Mouse (Mus musculus) CH12.LX (cell line): ENCODE results near the gene Capn1. TPM values are rescaled to one million over a fixed set of nuclear protein-coding genes. Genes with fewer than 3 reads are reported as not detected.

Source experiments
- DNase-seq: peaks from one replicate; pipeline ENCODE4 v3.0.0-alpha.2; 2013; ENCODE audit errors: extremely low read depth
- H3K27ac ChIP-seq: 2 replicates; pipeline ENCODE4 v1.5.1; 2012; ENCODE audit warnings: low read depth, mild to moderate bottlenecking, control low read depth, moderate library complexity; ENCODE audit not compliant: insufficient read depth
- H3K27me3 ChIP-seq: replicated peaks from 2 replicates; pipeline ENCODE3; 2012; ENCODE audit warnings: inconsistent platforms
- H3K36me3 ChIP-seq, 2 experiments: replicated peaks in 1 of 2; 2 replicates each; pipeline versions ENCODE3 to v1.6.1; 2012; ENCODE audit warnings: inconsistent platforms in 1 of 2, low read length in 1 of 2, mild to moderate bottlenecking in 1 of 2, mixed read lengths in 1 of 2, moderate library complexity in 1 of 2; ENCODE audit not compliant: control insufficient read depth in 1 of 2, insufficient read depth in 1 of 2
- H3K4me1 ChIP-seq, 2 experiments: 2 replicates each; pipeline ENCODE4 v1.6.1; 2012; ENCODE audit warnings: inconsistent platforms in 1 of 2, moderate library complexity in 1 of 2; ENCODE audit not compliant: insufficient read depth in 2 of 2, control insufficient read depth in 1 of 2
- H3K4me2 ChIP-seq: 2 replicates; pipeline ENCODE4 v1.6.1; 2012; ENCODE audit warnings: low read depth, mild to moderate bottlenecking, control low read depth; ENCODE audit not compliant: poor library complexity, insufficient read depth, severe bottlenecking
- H3K4me3 ChIP-seq, 3 experiments: fragments of 150-350 bp in 1 of 3; sonication (generic) in 1 of 3; replicated peaks in 1 of 3; 2 replicates each; pipeline versions ENCODE3 to v1.5.1; 2011 to 2012; ENCODE audit warnings: low read depth in 2 of 3, low read length in 2 of 3, mild to moderate bottlenecking in 2 of 3, moderate library complexity in 2 of 3, control low read depth in 1 of 3, improper control_type of control experiment in 1 of 3, inconsistent platforms in 1 of 3, mixed read lengths in 1 of 3; ENCODE audit not compliant: poor library complexity in 1 of 3
- H3K79me2 ChIP-seq: replicated peaks from 2 replicates; pipeline ENCODE4 v1.6.1; 2012; ENCODE audit warnings: mild to moderate bottlenecking, moderate library complexity; ENCODE audit not compliant: control insufficient read depth, poor library complexity, insufficient read depth, severe bottlenecking; ENCODE audit errors: extremely low read depth
- H3K9ac ChIP-seq: 2 replicates; pipeline ENCODE4 v1.6.1; 2012; ENCODE audit warnings: low read depth, mild to moderate bottlenecking, control low read depth, moderate library complexity; ENCODE audit not compliant: insufficient read depth
- H3K9me3 ChIP-seq: replicated peaks from 2 replicates; pipeline ENCODE3; 2012; ENCODE audit warnings: low read length, inconsistent platforms, mixed read lengths
- CHD1 ChIP-seq: IDR thresholded peaks from 2 replicates; pipeline ENCODE4 v1.6.1; 2012; ENCODE audit warnings: low read depth, low read length, improper control_type of control experiment, inconsistent platforms
- CTCF ChIP-seq, 2 experiments: IDR thresholded peaks in 1 of 2; conservative IDR thresholded peaks in 1 of 2; 2 replicates each; pipeline ENCODE4 v1.5.1; 2011 to 2012; ENCODE audit warnings: low read depth in 2 of 2, low read length in 2 of 2, improper control_type of control experiment in 1 of 2, inconsistent platforms in 1 of 2, mild to moderate bottlenecking in 1 of 2, moderate library complexity in 1 of 2
- E2F4 ChIP-seq: IDR thresholded peaks from 2 replicates; pipeline ENCODE4 v1.6.1; 2011; ENCODE audit warnings: low read depth, low read length, improper control_type of control experiment; ENCODE audit not compliant: insufficient replicate concordance
- EP300 ChIP-seq: IDR thresholded peaks from 2 replicates; pipeline ENCODE4 v1.6.1; 2011; ENCODE audit warnings: low read length, improper control_type of control experiment
- ETS1 ChIP-seq: conservative IDR thresholded peaks from 2 replicates; pipeline ENCODE4 v1.6.1; 2012; ENCODE audit warnings: low read depth, mild to moderate bottlenecking, inconsistent platforms, low read length, improper control_type of control experiment, moderate library complexity
- GABPA ChIP-seq: IDR thresholded peaks from 2 replicates; pipeline ENCODE4 v1.6.1; 2012; ENCODE audit warnings: low read depth, low read length, improper control_type of control experiment, inconsistent platforms; ENCODE audit not compliant: insufficient replicate concordance
- JUND ChIP-seq: conservative IDR thresholded peaks from 2 replicates; pipeline ENCODE4 v1.6.1; 2011; ENCODE audit warnings: low read depth, low read length, improper control_type of control experiment
- MAFK ChIP-seq: IDR thresholded peaks from 2 replicates; pipeline ENCODE4 v1.6.1; 2011; ENCODE audit warnings: low read length, improper control_type of control experiment; ENCODE audit not compliant: insufficient replicate concordance
- MEF2A ChIP-seq: IDR thresholded peaks from 2 replicates; pipeline ENCODE4 v1.6.1; 2014; ENCODE audit warnings: low read depth, mild to moderate bottlenecking, inconsistent platforms, low read length, improper control_type of control experiment, borderline replicate concordance
- MYC ChIP-seq: IDR thresholded peaks from 2 replicates; pipeline ENCODE4 v1.6.1; 2011; ENCODE audit warnings: low read depth, mild to moderate bottlenecking, improper control_type of control experiment, low read length
- PAX5 ChIP-seq: IDR thresholded peaks from 2 replicates; pipeline ENCODE4 v1.6.1; 2012; ENCODE audit warnings: low read length, inconsistent platforms, mixed read lengths
- POLR2A ChIP-seq: IDR thresholded peaks from 2 replicates; pipeline ENCODE4 v1.6.1; 2011; ENCODE audit warnings: low read depth, mild to moderate bottlenecking, improper control_type of control experiment, low read length
- POLR2AphosphoS2 ChIP-seq: IDR thresholded peaks from 2 replicates; pipeline ENCODE4 v1.6.1; 2011; ENCODE audit warnings: low read depth, low read length, improper control_type of control experiment
- RCOR1 ChIP-seq: conservative IDR thresholded peaks from 2 replicates; pipeline ENCODE4 v1.6.1; 2012; ENCODE audit warnings: low read depth, mild to moderate bottlenecking, inconsistent platforms, low read length, improper control_type of control experiment
- TCF12 ChIP-seq: IDR thresholded peaks from 2 replicates; pipeline ENCODE4 v1.6.1; 2014; ENCODE audit warnings: low read depth, mild to moderate bottlenecking, inconsistent platforms, low read length, improper control_type of control experiment
- USF1 ChIP-seq: IDR thresholded peaks from 2 replicates; pipeline ENCODE4 v1.6.1; 2014; ENCODE audit warnings: low read depth, mild to moderate bottlenecking, inconsistent platforms, low read length, improper control_type of control experiment
- ZC3H11A ChIP-seq: IDR thresholded peaks from 2 replicates; pipeline ENCODE4 v1.6.1; 2012; ENCODE audit warnings: low read depth, mild to moderate bottlenecking, inconsistent platforms, low read length, improper control_type of control experiment
- ZNF384 ChIP-seq: IDR thresholded peaks from 2 replicates; pipeline ENCODE4 v1.6.1; 2012; ENCODE audit warnings: low read depth, low read length, improper control_type of control experiment, inconsistent platforms
- dilution Hi-C: fragments of 300-500 bp; cut with MboI; formaldehyde crosslinking; loops from 2 replicates; pipeline ENCODE4 v1.14.3; 2020; ENCODE audit warnings: low sequenced_read_pairs; ENCODE audit not compliant: extremely low pct_unique_long_range_greater_than_20kb, extremely low pct_ligation_motif_present
- in situ Hi-C: fragments of 300-500 bp; cut with MboI; formaldehyde crosslinking; loops from 3 replicates; pipeline ENCODE4 v1.14.3; 2019; ENCODE audit warnings: low sequenced_read_pairs, low pct_ligation_motif_present, low pct_unique_long_range_greater_than_20kb, mixed read lengths
- polyA plus RNA-seq: library from polyadenylated mRNA; unstranded; fragments of >175 nt; gene quantifications from 2 replicates; pipeline ENCODE4 v1.2.1, GENCODE M21; 2012; ENCODE audit warnings: low read depth; ENCODE audit not compliant: insufficient read length
- total RNA-seq, 2 experiments: library from RNA; depleted of rRNA; stranded (reverse); fragments of 300-350 nt in 1 of 2; fragments of >200 nt in 1 of 2; gene quantifications; 2 replicates each; pipeline ENCODE4 v1.2.3; 2012 to 2014

Gene Capn1
- total and polyA plus RNA-seq, 3 experiments: 20.0 to 42.9 (median 40.2) TPM

GRCm38 (mm10) chr19:5940656-5941055, 75.0 kb downstream of the Capn1 start:
- in situ Hi-C loops (no loop called here), dilution Hi-C loops (no loop called here)
- Histone ChIP-seq H3K9ac (no peak overlapping the region), H3K9me3 (no peaks in the 10 kb centered on the region), H3K27me3 (no peaks in the 10 kb centered on the region), H3K4me1 (no peaks in the 10 kb centered on the region), H3K4me2 (no peak overlapping the region), H3K79me2 (no peaks in the 10 kb centered on the region), H3K4me3 (no peak overlapping the region), H3K36me3 (peaks cover 62 to 83% of the 10 kb centered on the region in 2 experiments), H3K27ac (no peak overlapping the region)
- DNase-seq: no peak
- no peak for TF ChIP-seq RCOR1
- no peak for TF ChIP-seq ZNF384
- no peak for TF ChIP-seq POLR2A
- TF ChIP-seq EP300: no peak
- TF ChIP-seq ZC3H11A: no peak
- TF ChIP-seq MEF2A: no peak
- TF ChIP-seq MAFK: no peak
- no peak for TF ChIP-seq CTCF (conservative IDR thresholded peaks at IDR 0.05 in 1 of 2, IDR thresholded peaks at IDR 0.05 in 1 of 2; ENCODE audit: low read depth in 2 of 2, low read length in 2 of 2)
- no peak for TF ChIP-seq GABPA
- no peak for TF ChIP-seq MYC
- no peak for TF ChIP-seq TCF12
- TF ChIP-seq ETS1: no peak

- Histone ChIP-seq H3K79me2 (no peaks in the 10 kb centered on the region), H3K27ac (no peak overlapping the region), H3K9ac (no peak overlapping the region), H3K4me2 (no peak overlapping the region), H3K36me3 (peaks cover 58 to 78% of the 10 kb centered on the region in 2 experiments), H3K4me1 (no peaks in the 10 kb centered on the region), H3K27me3 (no peaks in the 10 kb centered on the region), H3K4me3 (no peak overlapping the region)
- in situ Hi-C loops (no loop called here), dilution Hi-C loops (no loop called here)
- DNase-seq: no peak
- TF ChIP-seq E2F4: no peak
- TF ChIP-seq CHD1: no peak
- TF ChIP-seq MYC: no peak
- TF ChIP-seq POLR2AphosphoS2: no peak
- no peak for TF ChIP-seq USF1
- TF ChIP-seq JUND: no peak
- TF ChIP-seq PAX5: no peak
- TF ChIP-seq, all 38 proteins: peak for 0
- no peaks in the 10 kb centered on the region for H3K9me3 ChIP-seq
Observed at GRCm38 (mm10) chr19:5940173-5940572, 75.5 kb downstream of the Capn1 start.
